10 mouse cellular contexts compared by ENCODE assay signal in genomic region chr8:34622177-34623114, GRCm38 (mm10).
DNase-seq lines count a peak whose midpoint lies in the region; ATAC-seq and TF ChIP-seq lines count a peak whose summit lies in the region.
"Had no signal": no experiment of that assay in that cellular context is flagged by ENCODE, and none has a peak within 500 bp of the region (broad histone marks: within the 10 kb centered on the region; RNA-seq: fewer than 3 reads in every experiment).

No protein-coding gene starts in this region.

- no peak overlapping the region for H3K4me2 ChIP-seq in limb, embryonic 14.5 days (replicated peaks; ENCODE audit: low read depth, low read length, severe bottlenecking)
- H3K4me2 ChIP-seq in intestine, embryonic 15.5 days (replicated peaks) = peak overlapping the region; percentile 30
- H3K4me2 ChIP-seq in hindbrain, postnatal 0 days (ENCODE audit: low read depth, low read length) = no peak overlapping the region
- no peak overlapping the region for H3K4me2 ChIP-seq in forebrain, postnatal 0 days (ENCODE audit: low read depth)
- H3K4me2 ChIP-seq: midbrain, embryonic 13.5 days had no signal

- H3K4me3 ChIP-seq in limb, embryonic 14.5 days (replicated peaks; ENCODE audit: low read length) = no peak overlapping the region
- H3K4me3 ChIP-seq in limb, embryonic 10.5 days = no peak overlapping the region
- H3K4me3 ChIP-seq in intestine, embryonic 15.5 days (replicated peaks) = no peak overlapping the region
- H3K4me3 ChIP-seq in hindbrain, postnatal 0 days (ENCODE audit: low read length) = no peak overlapping the region
- no peak overlapping the region for H3K4me3 ChIP-seq in forebrain, postnatal 0 days (ENCODE audit: low read depth, low read length)
- H3K4me3 ChIP-seq: midbrain, embryonic 13.5 days had no signal

- TF ChIP-seq POLR2A in limb, embryonic 14.5 days (IDR thresholded peaks at IDR 0.05; ENCODE audit: borderline replicate concordance, extremely low read depth, insufficient read depth, insufficient read length) = no peak

- no peak overlapping the region for H3K9ac ChIP-seq in limb, embryonic 14.5 days (ENCODE audit: low read depth, low read length, severe bottlenecking)
- no peak overlapping the region for H3K9ac ChIP-seq in intestine, embryonic 15.5 days
- H3K9ac ChIP-seq in hindbrain, postnatal 0 days (replicated peaks; ENCODE audit: low read length) = no peak overlapping the region
- no peak overlapping the region for H3K9ac ChIP-seq in forebrain, postnatal 0 days
- H3K9ac ChIP-seq: midbrain, embryonic 13.5 days had no signal

- ATAC-seq in limb, embryonic 14.5 days (ENCODE audit: low FRiP score, low read depth) = no peak
- ATAC-seq in intestine, embryonic 15.5 days = peak; percentile 96
- ATAC-seq in hindbrain, postnatal 0 days = no peak
- no peak for ATAC-seq in forebrain, postnatal 0 days
- ATAC-seq: midbrain, embryonic 13.5 days had no signal

- peak; percentile 17 for DNase-seq in limb, embryonic 14.5 days (ENCODE audit: low spot score)
- no peak for DNase-seq in limb, embryonic 10.5 days (ENCODE audit: low spot score)
- DNase-seq in ZHBTc4 (ENCODE audit: low read depth, low spot score) = peak; percentile 36
- peak; percentile 85 for DNase-seq in splenic B cell, adult 2 months (ENCODE audit: low read depth, low spot score)
- no peak for DNase-seq in hindbrain, postnatal 0 days (ENCODE audit: low spot score)
- DNase-seq in forebrain, postnatal 0 days = no peak
- no peak for DNase-seq in kidney, adult 9 months

- H3K9me3 ChIP-seq in limb, embryonic 14.5 days (ENCODE audit: control insufficient read depth, low read length) = no peaks in the 10 kb centered on the region
- H3K9me3 ChIP-seq in limb, embryonic 10.5 days (replicated peaks) = no peaks in the 10 kb centered on the region
- H3K9me3 ChIP-seq in intestine, embryonic 15.5 days = no peaks in the 10 kb centered on the region
- H3K9me3 ChIP-seq in hindbrain, postnatal 0 days (ENCODE audit: low read length) = no peaks in the 10 kb centered on the region
- H3K9me3 ChIP-seq in forebrain, postnatal 0 days (ENCODE audit: low read length) = no peaks in the 10 kb centered on the region
- H3K9me3 ChIP-seq: midbrain, embryonic 13.5 days had no signal

- TF ChIP-seq CTCF in hindbrain, postnatal 0 days (IDR thresholded peaks at IDR 0.05; ENCODE audit: low read depth) = no peak
- no peak for TF ChIP-seq CTCF in forebrain, postnatal 0 days (IDR thresholded peaks at IDR 0.05; ENCODE audit: low read depth)

- 72% methylated on average over 25 of the region's 25 CpGs for WGBS in limb, embryonic 14.5 days
- 83% methylated on average over 25 of the region's 25 CpGs for WGBS in limb, embryonic 10.5 days
- WGBS in intestine, embryonic 15.5 days = 58% methylated on average over 25 of the region's 25 CpGs
- WGBS in hindbrain, postnatal 0 days = 76% methylated on average over 25 of the region's 25 CpGs
- WGBS in forebrain, postnatal 0 days = 68% methylated on average over 25 of the region's 25 CpGs

- H3K36me3 ChIP-seq in limb, embryonic 14.5 days (ENCODE audit: control insufficient read depth, insufficient read depth, low read length) = no peaks in the 10 kb centered on the region
- no peaks in the 10 kb centered on the region for H3K36me3 ChIP-seq in limb, embryonic 10.5 days
- no peaks in the 10 kb centered on the region for H3K36me3 ChIP-seq in intestine, embryonic 15.5 days
- H3K36me3 ChIP-seq in splenic B cell, adult 2 months (ENCODE audit: control insufficient read depth, insufficient read depth, low read length, poor library complexity, severe bottlenecking) = no peaks in the 10 kb centered on the region
- no peaks in the 10 kb centered on the region for H3K36me3 ChIP-seq in hindbrain, postnatal 0 days (ENCODE audit: insufficient read depth, low read length)
- no peaks in the 10 kb centered on the region for H3K36me3 ChIP-seq in forebrain, postnatal 0 days (ENCODE audit: insufficient read depth)
- H3K36me3 ChIP-seq: midbrain, embryonic 13.5 days had no signal

- no peaks in the 10 kb centered on the region for H3K27me3 ChIP-seq in limb, embryonic 14.5 days (ENCODE audit: control insufficient read depth, insufficient read depth, low read length)
- no peaks in the 10 kb centered on the region for H3K27me3 ChIP-seq in limb, embryonic 10.5 days (ENCODE audit: low read depth, poor library complexity, severe bottlenecking)
- H3K27me3 ChIP-seq in intestine, embryonic 15.5 days (replicated peaks) = no peaks in the 10 kb centered on the region
- H3K27me3 ChIP-seq in splenic B cell, adult 2 months (ENCODE audit: control insufficient read depth, insufficient read depth, low read length, poor library complexity, severe bottlenecking) = no peaks in the 10 kb centered on the region
- H3K27me3 ChIP-seq in hindbrain, postnatal 0 days (ENCODE audit: insufficient read depth, low read length) = no peaks in the 10 kb centered on the region
- H3K27me3 ChIP-seq in forebrain, postnatal 0 days (ENCODE audit: insufficient read depth, low read length) = no peaks in the 10 kb centered on the region
- H3K27me3 ChIP-seq: midbrain, embryonic 13.5 days had no signal

- H3K27ac ChIP-seq in limb, embryonic 14.5 days (replicated peaks; ENCODE audit: low read depth, low read length) = no peak overlapping the region
- no peak overlapping the region for H3K27ac ChIP-seq in limb, embryonic 10.5 days
- peak overlapping the region; percentile 66 for H3K27ac ChIP-seq in intestine, embryonic 15.5 days
- no peak overlapping the region for H3K27ac ChIP-seq in hindbrain, postnatal 0 days
- H3K27ac ChIP-seq in forebrain, postnatal 0 days (ENCODE audit: low read depth, low read length) = no peak overlapping the region
- H3K27ac ChIP-seq: kidney, postnatal 0 days; midbrain, embryonic 13.5 days had no signal

- H3K4me1 ChIP-seq in limb, embryonic 14.5 days (ENCODE audit: control insufficient read depth, insufficient read depth, low read length) = no peaks in the 10 kb centered on the region
- peaks cover 4% of the 10 kb centered on the region for H3K4me1 ChIP-seq in limb, embryonic 10.5 days
- 0 out of 2 replicates have a peak, but pooled peaks cover 6% of the 10 kb centered on the region for H3K4me1 ChIP-seq in intestine, embryonic 15.5 days (replicated peaks)
- no peaks in the 10 kb centered on the region for H3K4me1 ChIP-seq in hindbrain, postnatal 0 days (ENCODE audit: insufficient read depth, low read length)
- no peaks in the 10 kb centered on the region for H3K4me1 ChIP-seq in forebrain, postnatal 0 days (ENCODE audit: insufficient read depth)

Comparison
In these comparisons a context has a peak if more than half of its experiments do, and no peak if none do; other contexts are left out.
1. DNase-seq: peak in limb, embryonic 14.5 days (single experiment), ZHBTc4 (single experiment) and splenic B cell, adult 2 months (single experiment); none in limb, embryonic 10.5 days (single experiment), hindbrain, postnatal 0 days (single experiment), forebrain, postnatal 0 days (single experiment) and kidney, adult 9 months (single experiment).